Mouse (Mus musculus) embryonic facial prominence, embryonic 12.5 days (tissue): Measurements from ENCODE around the gene C3ar1. TPM values are rescaled to one million over a fixed set of nuclear protein-coding genes. Genes with fewer than 3 reads are reported as not detected.

Experiments
- ATAC-seq: fragments of 200-750 bp; cut with Nextera tagmentation; 2 replicates; pipeline ENCODE4 v1.8.0; 2017; ENCODE audit not compliant: insufficient number of reproducible peaks, insufficient read depth, low FRiP score, low TSS enrichment
- H3K27ac ChIP-seq: fragments of 300-500 bp; sonication (generic); 2 replicates; pipeline ENCODE4 v1.5.1; 2016; ENCODE audit warnings: mild to moderate bottlenecking
- H3K27me3 ChIP-seq: fragments of 300-500 bp; sonication (generic); 2 replicates; pipeline ENCODE4 v1.6.1; 2016; ENCODE audit warnings: mild to moderate bottlenecking, moderate library complexity
- H3K36me3 ChIP-seq: fragments of 300-500 bp; sonication (generic); 2 replicates; pipeline ENCODE4 v1.6.1; 2016; ENCODE audit warnings: mild to moderate bottlenecking
- H3K4me1 ChIP-seq: fragments of 300-500 bp; sonication (generic); 2 replicates; pipeline ENCODE4 v1.6.1; 2016
- H3K4me2 ChIP-seq: fragments of 300-500 bp; sonication (generic); replicated peaks from 2 replicates; pipeline ENCODE4 v1.6.1; 2016; ENCODE audit warnings: mild to moderate bottlenecking, moderate library complexity
- H3K4me3 ChIP-seq: fragments of 300-500 bp; sonication (generic); 2 replicates; pipeline ENCODE4 v1.5.1; 2016; ENCODE audit warnings: mild to moderate bottlenecking
- H3K9ac ChIP-seq: fragments of 300-500 bp; sonication (generic); 2 replicates; pipeline ENCODE4 v1.6.1; 2016; ENCODE audit warnings: mild to moderate bottlenecking, moderate library complexity
- H3K9me3 ChIP-seq: fragments of 300-500 bp; sonication (generic); 2 replicates; pipeline ENCODE4 v1.6.1; 2016; ENCODE audit warnings: mild to moderate bottlenecking, moderate library complexity
- WGBS: fragments of 180-500 bp; shearing (Covaris S2); methylation state at CpG from one replicate; pipeline ENCODE4 v1.1.7; 2016; 5-methylcytosine and 5-hydroxymethylcytosine counted together
- polyA plus RNA-seq: library from polyadenylated mRNA; unstranded; fragments of >200 nt; fragmentation: Nextera tagmentation; extraction: Ambion mirVana; gene quantifications from 2 replicates; pipeline ENCODE4 v1.2.1, GENCODE M21; 2016

The C3ar1 gene
- polyA plus RNA-seq = 2.3 and 2.5 TPM in 2 replicates

- no peak for ATAC-seq
- Histone ChIP-seq H3K4me2 (no peak within 1 kb of the TSS), H3K27ac (no peak within 1 kb of the TSS), H3K4me3 (no peak within 1 kb of the TSS), H3K9me3 (0 out of 2 replicates have a peak, but pooled peaks cover 3% of the 10 kb centered on the region), H3K4me1 (no peaks in the 10 kb centered on the region), H3K36me3 (no peaks in the 10 kb centered on the region), H3K27me3 (no peaks in the 10 kb centered on the region), H3K9ac (no peak within 1 kb of the TSS)
- WGBS = 81% methylated on average over 7 of the region's 7 CpGs
These were observed at the start of gene C3ar1 for GRCm38 (mm10) chr6:122855955-122856354. TSS of gene C3ar1 (minus strand) at chr6:122856161.

GRCm38 (mm10) chr6:122892442-122893049, 36.6 kb upstream of the C3ar1 start:
- Histone ChIP-seq H3K27ac (no peak overlapping the region), H3K4me2 (no peak overlapping the region), H3K4me3 (no peak overlapping the region), H3K9me3 (no peaks in the 10 kb centered on the region; the same call in 1 of the 2 replicates), H3K9ac (no peak overlapping the region), H3K36me3 (peaks cover 38% of the 10 kb centered on the region), H3K4me1 (no peaks in the 10 kb centered on the region), H3K27me3 (no peaks in the 10 kb centered on the region)
- no peak for ATAC-seq
- WGBS = 14% methylated on average over 2 of the region's 2 CpGs

- Histone ChIP-seq H3K4me3 (no peak overlapping the region), H3K4me2 (no peak overlapping the region), H3K27ac (no peak overlapping the region), H3K4me1 (no peaks in the 10 kb centered on the region), H3K9me3 (no peaks in the 10 kb centered on the region; the same call in 1 of the 2 replicates), H3K27me3 (no peaks in the 10 kb centered on the region), H3K36me3 (peaks cover 61% of the 10 kb centered on the region), H3K9ac (no peak overlapping the region)
- ATAC-seq = no peak
- WGBS = 91% methylated on average over 2 of the region's 2 CpGs
These were observed 33.6 kb upstream of the C3ar1 start for GRCm38 (mm10) chr6:122889599-122889998.

GRCm38 (mm10) chr6:122883603-122884002, 27.6 kb upstream of the C3ar1 start:
- Histone ChIP-seq H3K9me3 (no peaks in the 10 kb centered on the region; the same call in 1 of the 2 replicates), H3K9ac (no peak overlapping the region), H3K27me3 (no peaks in the 10 kb centered on the region), H3K36me3 (peaks cover 75% of the 10 kb centered on the region), H3K4me2 (no peak overlapping the region), H3K27ac (no peak overlapping the region), H3K4me3 (no peak overlapping the region), H3K4me1 (no peaks in the 10 kb centered on the region)
- no peak for ATAC-seq
- WGBS = 90% methylated on average over 9 of the region's 9 CpGs

- Histone ChIP-seq H3K27ac (no peak overlapping the region), H3K4me3 (no peak overlapping the region), H3K9ac (no peak overlapping the region), H3K9me3 (no peaks in the 10 kb centered on the region), H3K36me3 (peaks cover 55% of the 10 kb centered on the region), H3K4me2 (no peak overlapping the region), H3K4me1 (no peaks in the 10 kb centered on the region), H3K27me3 (no peaks in the 10 kb centered on the region)
- WGBS = 90% methylated on average over 12 of the region's 12 CpGs
- no peak for ATAC-seq
These were observed 25.3 kb upstream of the C3ar1 start for GRCm38 (mm10) chr6:122881287-122881686.

GRCm38 (mm10) chr6:122879781-122880505, 24.0 kb upstream of the C3ar1 start:
- no peaks in the 10 kb centered on the region for H3K27me3 ChIP-seq
- ATAC-seq = no peak
- WGBS = 91% methylated on average over 7 of the region's 7 CpGs
- H3K27ac ChIP-seq = no peak overlapping the region
- peaks cover 46% of the 10 kb centered on the region for H3K36me3 ChIP-seq
- H3K9ac ChIP-seq = no peak overlapping the region
- H3K9me3 ChIP-seq = no peaks in the 10 kb centered on the region
- no peak overlapping the region for H3K4me2 ChIP-seq
- H3K4me3 ChIP-seq = no peak overlapping the region
- peaks cover 4% of the 10 kb centered on the region for H3K4me1 ChIP-seq

- H3K4me2 ChIP-seq = no peak overlapping the region
- H3K27ac ChIP-seq = no peak overlapping the region
- no peak overlapping the region for H3K9ac ChIP-seq
- no peaks in the 10 kb centered on the region for H3K27me3 ChIP-seq
- no peak overlapping the region for H3K4me3 ChIP-seq
- no peak for ATAC-seq
- whole genome bisulfite sequencing = 92% methylated on average over 7 of the region's 7 CpGs
- peaks cover 39% of the 10 kb centered on the region for H3K36me3 ChIP-seq
- H3K9me3 ChIP-seq = no peaks in the 10 kb centered on the region
- peaks cover 4% of the 10 kb centered on the region for H3K4me1 ChIP-seq
These were observed 23.3 kb upstream of the C3ar1 start for GRCm38 (mm10) chr6:122879141-122879735.

- no peaks in the 10 kb centered on the region for H3K27me3 ChIP-seq
- H3K36me3 ChIP-seq = 0 out of 2 replicates have a peak, but pooled peaks cover 5% of the 10 kb centered on the region
- peak overlapping the region; percentile 83 for H3K27ac ChIP-seq
- peak; percentile 72 for ATAC-seq
- H3K4me3 ChIP-seq = peak overlapping the region; percentile 88
- H3K9me3 ChIP-seq = no peaks in the 10 kb centered on the region
- under 1% methylated on average over 31 of the region's 31 CpGs for WGBS
- H3K4me2 ChIP-seq = peak overlapping the region; percentile 54
- peaks cover 4% of the 10 kb centered on the region for H3K4me1 ChIP-seq
- H3K9ac ChIP-seq = peak overlapping the region; percentile 83
These were observed 18.9 kb upstream of the C3ar1 start for GRCm38 (mm10) chr6:122874720-122875389.

GRCm38 (mm10) chr6:122873871-122874719, 18.1 kb upstream of the C3ar1 start, which contains the start of gene Necap1:
TSS of gene Necap1 (plus strand) at chr6:122874474.
- Histone ChIP-seq H3K4me1 (peaks cover 4% of the 10 kb centered on the region), H3K4me2 (peak within 1 kb of the TSS; percentile 54), H3K27me3 (no peaks in the 10 kb centered on the region), H3K9ac (peak within 1 kb of the TSS; percentile 83), H3K9me3 (no peaks in the 10 kb centered on the region), H3K36me3 (0 out of 2 replicates have a peak, but pooled peaks cover 5% of the 10 kb centered on the region), H3K4me3 (peak within 1 kb of the TSS; percentile 88), H3K27ac (peak within 1 kb of the TSS; percentile 83)
- ATAC-seq = peak; percentile 93
- WGBS = 7% methylated on average over 43 of the region's 43 CpGs

GRCm38 (mm10) chr6:122872800-122873199, 16.8 kb upstream of the C3ar1 start:
- no peaks in the 10 kb centered on the region for H3K27me3 ChIP-seq
- 96% methylated on average over 5 of the region's 5 CpGs for WGBS
- no peaks in the 10 kb centered on the region for H3K36me3 ChIP-seq
- no peak overlapping the region for H3K9ac ChIP-seq
- ATAC-seq = no peak
- no peak overlapping the region for H3K4me3 ChIP-seq
- no peak overlapping the region for H3K4me2 ChIP-seq
- H3K4me1 ChIP-seq = peaks cover 4% of the 10 kb centered on the region
- no peaks in the 10 kb centered on the region for H3K9me3 ChIP-seq
- H3K27ac ChIP-seq = no peak overlapping the region

GRCm38 (mm10) chr6:122869846-122870245, 13.9 kb upstream of the C3ar1 start:
- no peaks in the 10 kb centered on the region for H3K27me3 ChIP-seq
- no peak overlapping the region for H3K27ac ChIP-seq
- H3K4me2 ChIP-seq = no peak overlapping the region
- ATAC-seq = no peak
- H3K4me1 ChIP-seq = no peaks in the 10 kb centered on the region
- no peak overlapping the region for H3K4me3 ChIP-seq
- no peaks in the 10 kb centered on the region for H3K36me3 ChIP-seq
- H3K9me3 ChIP-seq = no peaks in the 10 kb centered on the region
- 80% methylated on average over 11 of the region's 11 CpGs for WGBS
- H3K9ac ChIP-seq = no peak overlapping the region
